ENCODE assay signal across 14 mouse cellular contexts in the genomic region with DNA sequence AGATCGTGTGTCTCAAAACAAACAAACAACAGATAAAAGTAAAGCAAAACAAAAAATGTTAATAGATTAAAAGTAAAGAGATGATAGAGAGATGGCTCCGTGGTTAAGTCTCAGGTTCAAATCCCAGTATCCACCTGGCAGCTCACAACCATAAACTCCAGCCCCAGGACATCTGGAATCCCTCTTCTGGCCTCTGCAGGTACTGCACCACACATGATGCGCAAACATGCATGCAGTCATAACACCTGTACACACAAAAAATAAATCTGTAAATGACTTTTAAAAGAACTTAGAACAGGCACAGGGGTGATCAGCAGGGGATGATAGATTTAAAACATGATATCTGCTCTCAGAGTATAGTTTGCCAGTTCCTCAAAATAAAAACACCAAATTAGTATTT.
DNase-seq lines count a peak whose midpoint lies in the region; ATAC-seq and TF ChIP-seq lines count a peak whose summit lies in the region.
"Had no signal": no experiment of that assay in that cellular context is flagged by ENCODE, and none has a peak within 500 bp of the region (broad histone marks: within the 10 kb centered on the region; RNA-seq: fewer than 3 reads in every experiment).

No protein-coding gene starts in this region.

- 89% methylated on average over 3 of the region's 3 CpGs for WGBS in hindbrain, postnatal 0 days
- WGBS in hindbrain, embryonic 14.5 days, result 94% methylated on average over 3 of the region's 3 CpGs

- TF ChIP-seq CTCF in hindbrain, postnatal 0 days (IDR thresholded peaks at IDR 0.05; ENCODE audit: low read depth), result peak; percentile 13; the same call in 1 of the 2 replicates
- peak; percentile 6; the same call in 1 of the 2 replicates for TF ChIP-seq CTCF in testis, adult 2 months (IDR thresholded peaks at IDR 0.05; ENCODE audit: control insufficient read depth, insufficient read depth, insufficient replicate concordance, low read depth, low read length)

- H3K36me3 ChIP-seq in hindbrain, postnatal 0 days (ENCODE audit: insufficient read depth, low read length), result no peaks in the 10 kb centered on the region
- H3K36me3 ChIP-seq in hindbrain, embryonic 14.5 days (replicated peaks; ENCODE audit: control insufficient read depth, insufficient read depth), result no peaks in the 10 kb centered on the region
- no peaks in the 10 kb centered on the region for H3K36me3 ChIP-seq in testis, adult 2 months (ENCODE audit: control insufficient read depth, insufficient read depth, low read length)
- H3K36me3 ChIP-seq: liver, embryonic 15.5 days; midbrain, embryonic 13.5 days had no signal

- no peak overlapping the region for H3K4me3 ChIP-seq in hindbrain, postnatal 0 days (ENCODE audit: low read length)
- no peak overlapping the region for H3K4me3 ChIP-seq in hindbrain, embryonic 14.5 days (replicated peaks; ENCODE audit: low read length)
- no peak overlapping the region for H3K4me3 ChIP-seq in testis, adult 2 months (ENCODE audit: control insufficient read depth, low read depth, low read length)
- H3K4me3 ChIP-seq: forebrain, embryonic 13.5 days; liver, embryonic 15.5 days; midbrain, embryonic 13.5 days had no signal

- H3K27ac ChIP-seq in hindbrain, postnatal 0 days, result no peak overlapping the region
- H3K27ac ChIP-seq in hindbrain, embryonic 14.5 days, result no peak overlapping the region
- no peak overlapping the region for H3K27ac ChIP-seq in testis, adult 2 months (ENCODE audit: control insufficient read depth, insufficient read depth, low read depth, low read length)
- H3K27ac ChIP-seq: forebrain, embryonic 13.5 days; liver, embryonic 15.5 days; midbrain, embryonic 13.5 days had no signal

- no peak overlapping the region for H3K9ac ChIP-seq in hindbrain, postnatal 0 days (replicated peaks; ENCODE audit: low read length)
- H3K9ac ChIP-seq in hindbrain, embryonic 14.5 days, result no peak overlapping the region
- H3K9ac ChIP-seq: forebrain, embryonic 13.5 days; liver, embryonic 15.5 days; midbrain, embryonic 13.5 days had no signal

- H3K9me3 ChIP-seq in hindbrain, postnatal 0 days (ENCODE audit: low read length), result no peaks in the 10 kb centered on the region
- no peaks in the 10 kb centered on the region for H3K9me3 ChIP-seq in hindbrain, embryonic 14.5 days (ENCODE audit: control insufficient read depth, low read length)
- H3K9me3 ChIP-seq: forebrain, embryonic 13.5 days; liver, embryonic 15.5 days; midbrain, embryonic 13.5 days had no signal

- no peaks in the 10 kb centered on the region for H3K4me1 ChIP-seq in hindbrain, postnatal 0 days (ENCODE audit: insufficient read depth, low read length)
- H3K4me1 ChIP-seq in hindbrain, embryonic 14.5 days (replicated peaks; ENCODE audit: control insufficient read depth, insufficient read depth, low read length), result no peaks in the 10 kb centered on the region
- H3K4me1 ChIP-seq in testis, adult 2 months (ENCODE audit: control insufficient read depth, insufficient read depth, low read length), result no peaks in the 10 kb centered on the region
- H3K4me1 ChIP-seq: forebrain, embryonic 13.5 days; midbrain, embryonic 13.5 days had no signal

- no peak overlapping the region for H3K4me2 ChIP-seq in hindbrain, postnatal 0 days (ENCODE audit: low read depth, low read length)
- no peak overlapping the region for H3K4me2 ChIP-seq in hindbrain, embryonic 14.5 days (replicated peaks)
- H3K4me2 ChIP-seq: forebrain, embryonic 13.5 days; liver, embryonic 15.5 days; midbrain, embryonic 13.5 days had no signal

- no peaks in the 10 kb centered on the region for H3K27me3 ChIP-seq in hindbrain, postnatal 0 days (ENCODE audit: insufficient read depth, low read length)
- H3K27me3 ChIP-seq in hindbrain, embryonic 14.5 days (ENCODE audit: control insufficient read depth, insufficient read depth, low read length), result no peaks in the 10 kb centered on the region
- no peaks in the 10 kb centered on the region for H3K27me3 ChIP-seq in testis, adult 2 months (ENCODE audit: control insufficient read depth, insufficient read depth, low read length)
- H3K27me3 ChIP-seq: forebrain, embryonic 13.5 days; liver, embryonic 15.5 days; midbrain, embryonic 13.5 days had no signal

- no peak for TF ChIP-seq POLR2A in testis, adult 2 months (IDR thresholded peaks at IDR 0.05; ENCODE audit: control insufficient read depth, low read depth, low read length)

- no peak for ATAC-seq in hindbrain, postnatal 0 days
- ATAC-seq in hindbrain, embryonic 14.5 days (ENCODE audit: low FRiP score), result no peak
- ATAC-seq in monocyte, adult 5-6 weeks (replicated peaks; ENCODE audit: insufficient number of reproducible peaks, low FRiP score, low TSS enrichment, poor library complexity, severe bottlenecking), result no peak
- ATAC-seq: forebrain, embryonic 13.5 days; midbrain, embryonic 13.5 days had no signal

- DNase-seq in hindbrain, postnatal 0 days (ENCODE audit: low spot score), result no peak
- DNase-seq in hindbrain, embryonic 14.5 days (ENCODE audit: low spot score), result no peak
- DNase-seq in testis, postnatal 14 days (ENCODE audit: low spot score), result no peak
- peak; percentile 41 for DNase-seq in ZHBTc4 (ENCODE audit: low read depth, low spot score)
- peak; percentile 9 for DNase-seq in thymus, postnatal 25 days
- no peak for DNase-seq in left cerebral cortex, adult 9 months (ENCODE audit: low spot score in 2 of 2)
- DNase-seq: adrenal gland, postnatal 10 days; cerebellum, adult 2 months; right cerebral cortex, postnatal 14 days had no signal

Comparison
In these comparisons a context has a peak if more than half of its experiments do, and no peak if none do; other contexts are left out.
1. DNase-seq: peak in ZHBTc4 (single experiment) and thymus, postnatal 25 days (single experiment); none in hindbrain, postnatal 0 days (single experiment), hindbrain, embryonic 14.5 days (single experiment), testis, postnatal 14 days (single experiment) and left cerebral cortex, adult 9 months (0 of 2).